Mouse (Mus musculus) lung, postnatal 14 days (tissue): ENCODE results near the gene Ndufaf7.

Experiments
- DNase-seq: peaks from one replicate; pipeline ENCODE4 v3.0.0; 2021

The Ndufaf7 gene

GRCm38 (mm10) chr17:78936466-78937228, at the start of gene Ndufaf7, which contains the start of gene Cebpz:
TSS of gene Ndufaf7 (plus strand) at chr17:78937136.
TSS of gene Cebpz (minus strand) at chr17:78937066.
- peak; percentile 96 for DNase-seq

GRCm38 (mm10) chr17:78888554-78888953, 48.4 kb upstream of the Ndufaf7 start:
- no peak for DNase-seq

- no peak for DNase-seq
These were observed 47.8 kb upstream of the Ndufaf7 start for GRCm38 (mm10) chr17:78889184-78889583.

GRCm38 (mm10) chr17:78891020-78891419, 45.9 kb upstream of the Ndufaf7 start:
- DNase-seq = no peak

- DNase-seq = no peak
These were observed 41.9 kb upstream of the Ndufaf7 start for GRCm38 (mm10) chr17:78894991-78895390.

- peak; percentile 72 for DNase-seq
These were observed 41.5 kb upstream of the Ndufaf7 start for GRCm38 (mm10) chr17:78895394-78895793.

- no peak for DNase-seq
These were observed 33.8 kb upstream of the Ndufaf7 start for GRCm38 (mm10) chr17:78903158-78903557.

- no peak for DNase-seq
These were observed 30.0 kb upstream of the Ndufaf7 start, which contains the start of gene Sult6b1 for GRCm38 (mm10) chr17:78906892-78907291. TSS of gene Sult6b1 (minus strand) at chr17:78906992.

GRCm38 (mm10) chr17:78909374-78909773, 27.6 kb upstream of the Ndufaf7 start:
- DNase-seq = no peak

GRCm38 (mm10) chr17:78912861-78913281, 24.1 kb upstream of the Ndufaf7 start:
- DNase-seq = peak; percentile 16

- no peak for DNase-seq
These were observed 23.0 kb upstream of the Ndufaf7 start for GRCm38 (mm10) chr17:78913921-78914320.

GRCm38 (mm10) chr17:78915772-78916171, 21.2 kb upstream of the Ndufaf7 start:
- no peak for DNase-seq

- peak; percentile 85 for DNase-seq
These were observed 20.5 kb upstream of the Ndufaf7 start, which contains the start of gene Cebpzos for GRCm38 (mm10) chr17:78916369-78916813. TSS of gene Cebpzos (plus strand) at chr17:78916500.

- no peak for DNase-seq
These were observed 20.0 kb upstream of the Ndufaf7 start for GRCm38 (mm10) chr17:78916899-78917298.

GRCm38 (mm10) chr17:78917696-78918095, 19.2 kb upstream of the Ndufaf7 start:
- no peak for DNase-seq

GRCm38 (mm10) chr17:78935857-78936256, 1.1 kb upstream of the Ndufaf7 start:
- DNase-seq = no peak

GRCm38 (mm10) chr17:78937229-78937853, 405 bp downstream of the Ndufaf7 start:
- DNase-seq = no peak

- no peak for DNase-seq
These were observed 2.0 kb downstream of the Ndufaf7 start for GRCm38 (mm10) chr17:78938927-78939326.

GRCm38 (mm10) chr17:78942579-78942978, 5.6 kb downstream of the Ndufaf7 start:
- no peak for DNase-seq

GRCm38 (mm10) chr17:78951225-78951624, 14.3 kb downstream of the Ndufaf7 start:
- DNase-seq = no peak

- no peak for DNase-seq
These were observed 15.1 kb downstream of the Ndufaf7 start for GRCm38 (mm10) chr17:78952070-78952469.

- DNase-seq = no peak
These were observed 16.3 kb downstream of the Ndufaf7 start for GRCm38 (mm10) chr17:78953240-78953639.

- DNase-seq = no peak
These were observed 22.5 kb downstream of the Ndufaf7 start for GRCm38 (mm10) chr17:78959473-78959872.

- no peak for DNase-seq
These were observed 27.5 kb downstream of the Ndufaf7 start for GRCm38 (mm10) chr17:78964387-78964786.
